Mouse (Mus musculus): Measurements from ENCODE around the gene Clec2g.
"Not testable (repeated sequence)": the region's sequence is repeated elsewhere in the genome, so short reads cannot be mapped to it uniquely, and the experiment has no call there.

GRCm38 (mm10) chr6:128981951-128982541 lies 47.9 kb downstream of the Clec2g start:
- TF ChIP-seq MAFK (IDR thresholded peaks at IDR 0.05; ENCODE audit: insufficient read depth, low read depth, low read length); HCFC1 (IDR thresholded peaks at IDR 0.05; ENCODE audit: borderline replicate concordance, insufficient read depth, low read length); CHD2 (IDR thresholded peaks at IDR 0.05; ENCODE audit: low read depth, low read length); ZNF384 (IDR thresholded peaks at IDR 0.05; ENCODE audit: low read depth, low read length); ZC3H11A (IDR thresholded peaks at IDR 0.05; ENCODE audit: borderline replicate concordance, low read depth, low read length): not testable (repeated sequence)

Data from ES-E14 (cell line).